Mouse (Mus musculus): ENCODE measurements at regions not wholly inside any gene's neighbourhood (a gene's known extent, or its start where the extent isn't known, plus 50 kb on each side); places are given as distances from the start of the nearest gene placed in this dataset.

DNA sequence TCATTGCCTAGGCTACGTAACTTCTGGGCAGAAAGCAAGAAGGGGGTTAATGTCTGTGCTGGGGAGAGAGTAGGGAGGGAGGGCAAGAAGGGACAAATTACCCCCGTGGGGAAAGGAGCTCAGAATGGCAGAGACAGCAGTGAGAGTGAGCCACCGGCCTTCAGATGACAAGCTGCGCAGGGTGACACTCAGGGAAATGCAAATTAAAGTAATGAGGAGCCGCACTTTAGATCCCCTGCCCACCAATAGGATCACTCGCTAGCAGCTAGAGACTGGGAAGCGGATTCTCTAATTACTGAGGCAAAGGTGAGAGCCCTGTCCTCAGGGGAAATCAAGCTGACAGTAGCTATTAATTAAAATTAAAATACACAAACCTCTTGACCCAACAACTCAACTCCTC, 202.5 kb downstream of the Arhgef10l start:
- no peak for DNase-seq

DNA sequence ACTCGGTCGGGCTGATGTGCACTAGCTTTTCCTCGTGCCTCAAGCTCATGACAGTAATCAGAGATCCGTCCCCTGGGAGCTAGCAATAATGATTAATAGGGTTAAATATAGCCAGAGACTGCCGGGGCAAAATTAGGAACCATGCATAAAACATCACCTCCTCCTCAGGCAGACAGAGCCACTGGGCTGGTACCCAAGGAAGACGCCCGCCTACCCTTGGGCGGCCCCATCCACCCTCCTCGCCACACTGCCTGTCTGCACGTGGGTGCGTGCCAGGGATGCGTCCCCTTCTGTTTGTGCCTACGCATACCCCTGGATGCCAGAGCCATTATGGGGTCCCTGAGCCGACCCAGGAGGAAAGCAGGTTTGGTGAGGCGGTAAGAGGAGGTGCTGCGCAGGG, 204.5 kb downstream of the Arhgef10l start:
- no peak for DNase-seq

DNA sequence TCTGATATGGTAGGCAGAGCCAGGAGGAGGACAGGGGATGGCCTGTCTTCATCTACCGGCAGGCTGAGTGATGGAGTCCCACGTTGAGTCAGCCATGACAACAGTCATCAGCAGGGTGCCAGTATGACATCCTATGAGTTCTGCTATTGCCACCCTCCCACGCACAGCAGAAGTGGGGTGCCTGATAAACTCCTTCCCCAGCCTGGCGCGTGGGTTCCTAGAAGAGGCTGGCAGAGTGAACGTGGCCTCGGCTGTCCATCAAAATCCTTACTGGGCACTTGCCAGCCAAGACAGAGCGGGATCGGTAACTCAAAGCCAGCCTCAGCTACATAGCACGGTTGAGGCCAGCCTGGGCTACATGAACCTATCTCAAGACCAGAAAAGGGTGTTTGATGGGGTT, 202.5 kb upstream of the Igsf21 start:
- DNase-seq: no peak

DNA sequence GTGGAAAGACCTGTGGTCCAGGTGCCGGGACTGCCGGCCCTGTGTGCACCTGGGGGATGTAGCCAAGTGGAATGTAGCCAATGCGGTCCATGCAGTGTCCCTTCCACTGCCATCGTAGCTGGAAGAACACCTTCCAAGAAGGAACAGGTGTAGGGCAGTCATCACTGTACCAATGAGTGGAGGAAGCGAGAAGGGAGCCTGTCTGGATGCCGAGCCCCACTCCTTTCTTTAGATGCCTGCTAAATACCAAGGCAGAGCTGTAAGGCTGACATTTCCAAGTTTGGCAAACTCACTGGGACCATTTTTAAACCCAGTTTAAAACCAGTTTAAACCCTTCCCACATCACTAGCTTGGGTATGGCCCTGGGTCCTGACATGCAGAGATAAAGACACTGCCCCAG, 199.9 kb upstream of the Igsf21 start:
- DNase-seq: no peak

DNA sequence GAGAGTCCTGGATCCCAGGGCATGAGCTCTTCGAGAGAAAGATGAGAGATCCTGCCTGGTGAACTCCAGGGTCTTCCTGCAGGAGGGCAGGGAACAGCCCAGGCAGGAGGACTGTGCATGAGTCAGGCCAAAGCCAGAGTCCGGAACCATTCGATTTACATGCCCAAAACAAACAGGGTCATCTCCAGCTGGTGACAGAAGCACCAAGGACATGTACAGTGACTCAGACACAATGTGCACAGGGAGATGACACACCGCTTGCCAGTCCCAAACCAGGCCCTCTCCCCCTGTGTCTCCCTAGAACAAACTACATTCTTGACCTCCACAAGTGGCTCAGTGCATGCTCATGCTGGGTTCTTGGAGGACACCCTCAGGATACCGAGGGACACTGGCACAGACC, 199.3 kb upstream of the Igsf21 start:
- DNase-seq: no peak

DNA sequence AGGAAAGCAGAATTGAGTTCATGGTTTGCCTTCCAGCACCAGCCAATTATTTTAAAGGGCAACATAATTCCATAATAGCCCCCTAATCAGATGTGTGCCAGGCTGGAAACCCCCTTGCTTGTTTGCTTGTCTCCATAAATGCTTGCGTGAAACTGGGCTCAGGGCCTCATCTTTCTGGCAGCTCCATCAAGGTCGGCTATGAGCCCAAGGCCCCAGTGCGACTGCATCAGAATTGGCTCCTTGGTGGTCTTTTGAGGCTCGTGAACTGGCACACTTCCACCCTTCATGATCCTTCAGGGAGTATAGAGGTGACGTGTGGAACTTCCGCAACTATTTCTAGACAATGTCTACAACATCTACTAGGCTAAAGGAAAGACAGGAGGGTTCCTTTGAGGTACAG, 196.6 kb upstream of the Igsf21 start:
- DNase-seq: no peak

DNA sequence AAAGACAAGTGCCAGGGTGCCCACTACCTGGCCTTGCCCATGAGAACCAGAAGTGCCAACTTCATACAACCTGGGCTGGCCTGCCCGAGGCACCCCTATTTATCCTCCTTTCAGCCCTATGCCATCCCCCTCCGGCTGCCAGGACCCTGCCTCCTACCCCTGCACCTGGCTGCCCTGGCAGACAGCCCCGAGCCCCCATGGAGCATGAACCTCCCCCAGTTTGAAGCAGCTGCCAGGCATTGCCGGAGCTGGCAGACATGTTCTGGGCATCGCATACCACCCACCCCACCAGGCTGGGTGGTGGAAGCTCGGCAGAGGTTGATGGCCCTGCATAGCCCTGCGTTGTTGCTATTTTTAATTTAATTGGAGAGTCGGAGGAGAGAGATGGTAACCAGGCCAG, 195.2 kb upstream of the Igsf21 start:
- DNase-seq: no peak

DNA sequence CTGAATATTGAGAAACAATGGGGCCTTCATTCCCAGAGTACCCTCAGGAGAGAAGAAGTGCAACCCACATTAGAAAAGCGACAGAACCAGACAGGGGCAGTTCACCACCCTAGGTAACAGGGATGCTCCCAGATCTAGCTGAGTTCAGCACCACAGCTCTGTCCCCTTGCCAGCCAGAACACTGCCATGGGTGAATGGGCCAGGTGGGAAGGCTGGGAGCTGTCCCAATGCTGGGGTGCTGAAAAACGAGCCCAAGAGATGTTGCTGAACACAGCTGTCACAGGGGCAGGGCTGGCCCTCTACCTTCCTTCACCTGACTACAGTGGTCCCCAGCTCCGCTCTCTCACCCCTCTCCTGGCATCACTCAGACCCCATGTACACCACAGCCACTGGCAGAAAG, 193.3 kb upstream of the Igsf21 start:
- DNase-seq: peak in 1 of 2 experiments; percentile 3

DNA sequence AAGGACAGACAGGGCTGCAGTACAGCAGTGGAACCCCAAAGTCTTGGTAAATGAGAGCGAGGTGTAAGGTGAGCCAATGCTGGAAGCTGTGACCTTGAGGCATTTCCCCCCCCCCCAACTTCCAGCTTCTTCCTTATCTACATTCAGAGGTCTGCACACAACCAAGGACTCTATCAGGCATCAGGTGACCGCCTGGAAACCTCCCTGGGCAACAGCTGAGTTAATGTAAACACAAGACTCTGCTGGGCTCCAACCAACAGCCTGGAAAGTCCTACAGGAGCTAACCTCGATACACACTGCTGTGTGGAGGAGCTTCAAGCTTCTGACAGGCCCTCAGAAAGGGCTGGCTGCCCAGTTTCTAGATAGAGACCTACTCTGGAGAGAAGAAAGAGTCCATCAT, 189.4 kb upstream of the Igsf21 start:
- DNase-seq: no peak

DNA sequence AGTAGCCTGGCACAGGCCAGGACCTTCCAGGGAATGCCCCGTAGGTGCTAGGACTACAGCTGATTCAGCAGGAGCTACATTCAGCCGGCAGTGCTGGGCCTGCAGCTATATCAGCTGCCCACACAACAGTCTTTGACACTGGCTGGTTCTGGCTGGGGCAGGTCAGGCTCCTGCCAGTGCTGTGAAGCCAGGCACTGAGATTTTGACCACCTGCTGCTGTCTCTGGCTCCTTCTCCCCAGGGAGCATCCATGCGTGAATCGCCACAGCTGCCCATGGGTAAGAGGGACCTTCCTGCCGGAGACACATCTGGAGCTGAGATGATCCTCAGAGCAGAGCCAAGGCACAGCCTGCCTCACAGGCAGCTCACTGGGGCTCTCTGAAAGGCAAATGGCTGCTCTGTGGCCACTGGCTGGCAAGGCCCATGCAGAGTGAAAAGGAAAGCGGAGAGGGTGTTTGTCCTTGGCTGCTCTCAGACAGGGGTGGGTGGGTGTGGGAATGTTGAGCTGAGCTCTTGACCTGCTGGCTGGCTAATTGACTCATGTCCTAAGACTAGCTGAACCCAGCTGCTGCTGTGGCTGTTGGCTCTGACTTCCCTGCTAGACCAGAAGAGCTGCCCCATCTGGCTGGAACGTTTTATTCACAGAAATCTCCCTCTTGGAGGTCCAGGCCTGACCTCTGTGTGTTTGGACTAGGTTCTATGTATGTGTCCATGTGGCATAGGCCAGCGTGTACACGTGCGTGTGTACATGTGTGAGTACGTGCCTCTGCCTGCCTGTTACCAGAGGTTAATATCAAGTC, 187.4 kb upstream of the Igsf21 start:
- no peak for DNase-seq

DNA sequence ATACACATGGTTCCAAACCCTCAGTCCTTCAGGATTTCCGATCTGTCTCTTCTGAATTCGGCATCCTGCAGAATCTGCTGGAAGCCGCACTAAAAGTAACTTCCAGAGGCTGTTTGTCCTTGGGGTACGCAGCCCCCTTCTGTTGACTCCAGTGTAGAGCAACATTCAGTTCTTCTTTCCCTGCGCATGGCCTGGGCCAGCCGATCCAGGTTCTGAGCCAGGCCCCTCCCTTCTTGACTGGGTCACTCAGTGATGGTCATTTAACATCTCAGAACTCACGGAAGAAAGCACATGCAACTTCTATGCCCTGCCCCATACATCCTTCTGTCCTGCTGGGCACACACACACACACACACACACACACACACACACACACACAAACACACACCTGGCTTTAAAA, 185.5 kb upstream of the Igsf21 start:
- DNase-seq: no peak

DNA sequence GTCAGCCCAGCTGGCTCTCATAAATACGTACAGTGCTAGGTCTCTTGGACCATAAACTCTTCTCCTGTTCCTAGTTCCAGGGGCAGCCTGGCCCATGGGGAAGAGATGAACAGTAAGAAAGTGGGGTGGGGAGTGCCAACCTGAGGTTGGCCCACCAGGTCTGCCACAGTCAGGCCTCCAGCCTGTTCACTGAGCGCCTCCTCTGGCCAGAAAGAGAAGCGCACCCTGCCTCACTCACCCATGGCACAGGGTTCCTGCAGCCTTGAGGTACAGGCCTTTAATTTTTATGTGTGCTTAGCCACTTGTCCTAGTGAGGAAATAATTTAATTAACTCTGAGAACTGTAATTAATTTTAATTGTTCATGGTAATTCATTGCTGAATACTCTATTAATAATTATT, 180.5 kb upstream of the Igsf21 start:
- DNase-seq: no peak

DNA sequence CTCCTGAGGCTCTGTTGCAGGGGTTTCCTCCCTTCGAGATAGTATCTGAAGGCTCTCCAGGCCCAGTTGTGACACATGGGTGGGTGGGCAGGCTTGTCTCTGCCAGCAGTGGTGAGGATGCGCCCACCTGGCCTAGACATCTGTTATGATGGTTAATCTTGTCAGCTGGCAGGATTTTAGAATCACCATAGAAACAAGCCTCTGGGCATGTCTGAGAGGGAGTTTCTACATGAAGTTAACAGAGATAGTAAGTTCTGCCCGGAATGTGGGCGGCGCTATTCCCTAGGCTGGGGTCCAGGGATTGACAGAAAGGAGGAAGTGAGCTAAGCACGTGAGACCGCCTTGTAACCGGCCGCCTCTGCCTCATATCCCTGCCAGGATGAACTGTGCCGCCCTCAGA, 177.2 kb upstream of the Igsf21 start:
- DNase-seq: no peak

DNA sequence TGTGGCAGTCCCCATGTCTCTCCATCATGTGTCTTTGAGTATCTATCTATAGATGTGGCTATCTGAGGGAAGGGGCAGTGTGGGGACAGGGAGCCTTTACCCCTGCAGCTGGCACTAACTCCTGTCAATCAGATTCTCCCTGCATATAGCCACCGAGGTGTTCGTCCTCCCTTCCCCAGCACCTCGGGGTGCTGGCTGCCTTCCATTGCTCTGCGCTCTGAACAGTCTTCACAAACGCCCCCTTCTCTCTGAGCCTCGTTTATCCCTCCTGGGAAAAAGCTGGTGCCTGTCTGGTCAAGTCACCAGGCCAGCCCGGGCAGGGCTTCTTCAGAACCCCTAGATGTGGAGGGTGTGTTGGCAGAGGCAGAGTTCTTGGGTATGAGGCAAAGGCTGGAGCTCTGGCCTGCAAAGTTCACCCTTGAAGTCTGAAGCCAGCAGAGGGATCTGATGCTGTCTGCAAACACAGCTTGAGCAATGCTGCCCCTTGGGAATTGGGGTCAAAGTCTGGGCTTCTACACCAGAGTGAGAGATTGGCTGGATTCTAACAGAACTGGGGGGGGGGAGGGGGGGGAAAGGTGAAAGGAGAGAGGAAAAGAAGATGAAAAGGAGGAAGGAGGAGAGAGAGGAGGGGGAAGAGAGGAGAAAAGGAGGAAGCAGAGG, 175.5 kb upstream of the Igsf21 start:
- DNase-seq: no peak

DNA sequence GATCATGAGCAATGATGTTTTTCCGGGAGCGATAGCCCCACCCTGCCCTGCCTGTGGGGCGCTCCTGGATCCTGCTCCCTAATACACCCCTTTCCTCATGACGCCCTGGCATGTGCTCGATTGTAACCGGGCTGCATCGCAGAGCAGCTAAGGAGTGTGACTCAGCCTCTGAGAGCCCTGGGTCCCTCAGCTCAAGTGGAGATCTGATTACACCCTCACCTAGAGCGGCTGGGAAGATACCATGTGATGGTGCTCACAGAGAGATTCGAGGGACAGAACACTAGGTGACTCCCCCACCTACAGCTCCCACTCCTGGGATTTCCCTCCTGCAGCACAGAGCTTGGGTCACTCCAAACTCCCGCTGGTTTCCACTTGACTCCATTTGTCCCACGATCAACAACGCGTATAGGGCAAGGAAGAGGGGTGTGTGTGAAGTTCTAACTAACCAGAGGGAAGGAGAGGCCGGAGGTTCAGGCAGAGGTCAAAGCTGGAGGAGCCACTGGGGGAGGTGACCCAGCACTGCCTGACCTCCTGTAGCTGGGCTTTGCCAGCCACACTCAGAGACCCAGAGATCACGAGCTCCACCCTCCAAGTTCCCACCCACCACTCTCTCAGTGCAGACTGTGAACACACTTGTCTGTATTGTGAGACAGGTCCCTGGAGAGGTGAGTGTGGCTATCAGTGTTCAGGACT, 173.3 kb upstream of the Igsf21 start:
- DNase-seq: no peak

DNA sequence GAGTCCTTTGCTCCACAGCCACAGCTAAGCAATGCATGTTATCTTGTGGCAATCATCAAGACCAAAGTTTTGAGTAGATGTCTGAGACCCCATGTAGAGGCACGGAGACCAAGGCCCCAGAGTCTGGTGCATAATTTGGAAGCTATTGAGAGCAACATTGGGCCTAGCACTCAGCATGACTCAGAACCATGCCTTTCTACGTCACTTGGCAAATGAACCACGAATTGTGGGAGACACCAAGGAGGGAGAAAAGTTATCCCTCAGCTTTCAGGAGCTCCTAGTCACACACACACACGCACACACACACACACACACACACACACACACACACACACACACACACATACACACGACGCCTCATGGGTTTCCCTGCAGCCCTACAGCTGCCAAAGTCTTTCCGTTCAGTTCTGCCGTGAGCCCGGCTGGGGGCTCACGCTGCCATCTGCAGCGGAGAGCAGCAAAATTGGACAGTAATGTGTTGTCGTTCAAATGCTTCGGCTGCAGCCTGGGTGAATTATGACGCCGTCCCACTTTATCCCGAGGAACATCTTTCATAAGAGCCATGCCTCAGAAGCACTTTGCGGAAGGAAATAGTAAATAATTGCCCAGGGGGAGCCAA, 165.8 kb upstream of the Igsf21 start:
- no peak for DNase-seq

DNA sequence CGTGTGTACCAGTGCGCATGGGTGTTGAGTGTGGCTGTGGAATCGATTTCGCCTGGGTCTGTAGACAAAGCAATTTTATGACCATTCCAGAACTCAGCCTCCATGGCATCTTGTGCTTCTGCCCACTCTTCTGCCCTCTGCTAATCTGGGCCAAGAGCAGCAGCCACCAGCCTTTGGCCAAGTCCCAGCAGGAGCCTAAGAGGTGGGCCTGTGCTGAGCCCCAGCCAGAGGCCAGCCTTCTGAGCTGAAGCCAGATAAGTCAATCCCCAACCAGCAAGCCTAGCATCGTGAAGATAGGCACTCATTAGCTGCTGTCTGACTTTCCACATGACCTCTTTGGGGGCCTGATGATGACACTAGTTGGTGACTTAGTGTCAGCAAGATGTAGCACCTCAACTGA, 161.9 kb upstream of the Igsf21 start:
- no peak for DNase-seq

DNA sequence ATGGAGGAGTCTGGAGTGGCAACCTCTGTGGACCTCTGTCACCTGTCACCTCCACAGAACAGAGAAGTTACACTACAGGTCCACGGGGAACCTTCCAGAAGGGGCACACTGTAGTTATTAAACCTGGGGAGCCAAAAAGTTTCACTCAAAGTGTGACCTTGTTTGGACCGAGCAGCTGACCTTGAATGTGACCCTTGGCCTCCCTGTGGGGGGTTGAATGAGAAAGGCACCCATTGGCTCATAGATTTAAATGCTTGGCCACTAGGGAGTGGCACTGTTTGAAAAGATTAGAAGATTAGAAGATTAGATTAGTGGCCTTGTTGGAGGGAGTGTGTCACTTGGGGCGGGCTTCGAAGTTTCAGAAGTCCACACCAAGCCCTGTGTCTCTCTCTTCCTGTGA, 160.3 kb upstream of the Igsf21 start:
- no peak for DNase-seq

DNA sequence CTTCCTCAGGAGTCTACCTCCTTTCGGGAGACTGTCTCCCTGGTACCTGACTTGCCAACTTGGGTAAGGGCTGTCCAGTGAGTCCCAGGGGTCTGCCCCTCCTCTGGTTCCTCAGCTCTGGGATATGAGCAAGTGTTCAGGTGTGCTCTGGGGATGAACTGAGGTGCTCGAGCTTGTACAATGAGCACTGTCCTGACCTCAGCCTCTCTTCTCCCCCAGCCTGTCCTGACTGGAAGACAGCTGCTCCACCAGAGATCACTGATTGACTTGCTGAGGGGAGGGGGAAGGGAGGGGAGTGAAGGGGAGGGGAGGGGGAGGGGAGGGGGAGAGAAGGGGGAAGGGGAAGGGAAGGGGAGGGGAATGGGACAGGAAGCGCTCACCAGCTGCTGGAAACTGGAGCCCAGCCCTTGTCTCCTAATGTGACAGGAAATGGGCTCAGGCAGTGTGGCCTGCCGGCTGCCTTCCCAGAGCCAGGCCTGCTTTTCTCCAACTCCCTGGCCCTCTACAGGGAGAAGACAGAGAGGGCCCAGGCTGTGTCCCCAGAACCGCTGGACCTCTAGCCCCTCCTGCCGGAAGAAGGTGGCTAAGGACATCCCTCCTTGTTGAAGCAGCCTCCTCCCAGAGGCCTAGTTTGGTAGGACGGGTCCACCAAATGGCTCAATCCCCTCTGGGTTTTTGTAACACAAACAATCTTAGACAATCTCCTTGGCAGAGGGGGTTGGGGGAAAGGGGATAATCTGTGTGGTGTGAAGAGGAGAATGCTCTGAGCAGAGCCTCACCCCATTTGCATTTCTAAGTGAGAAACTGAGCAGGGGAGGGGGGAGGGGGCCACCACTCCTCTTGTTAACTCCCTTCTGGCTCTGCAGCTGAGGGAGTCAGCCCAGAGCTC, 159.7 kb upstream of the Igsf21 start:
- DNase-seq: no peak

DNA sequence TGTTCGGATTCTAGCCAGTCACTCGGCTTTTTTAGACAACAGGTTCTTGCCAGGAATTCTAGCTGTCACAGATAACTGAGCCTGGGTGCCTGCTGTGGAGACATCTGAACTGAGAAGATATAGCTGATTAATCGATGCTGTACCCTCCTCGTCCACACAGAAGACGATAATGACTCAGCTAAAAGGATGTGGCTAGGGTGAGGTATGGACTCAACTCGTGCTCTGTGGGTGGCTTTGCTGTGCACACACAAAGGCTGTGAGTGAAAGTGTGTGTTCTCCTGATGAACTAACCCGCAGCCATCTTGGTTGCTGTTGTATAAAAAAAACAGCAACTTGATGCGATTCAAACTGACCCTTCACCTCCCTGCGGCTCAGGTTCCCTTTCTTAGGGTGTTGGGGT, 158.8 kb upstream of the Igsf21 start:
- DNase-seq: no peak

DNA sequence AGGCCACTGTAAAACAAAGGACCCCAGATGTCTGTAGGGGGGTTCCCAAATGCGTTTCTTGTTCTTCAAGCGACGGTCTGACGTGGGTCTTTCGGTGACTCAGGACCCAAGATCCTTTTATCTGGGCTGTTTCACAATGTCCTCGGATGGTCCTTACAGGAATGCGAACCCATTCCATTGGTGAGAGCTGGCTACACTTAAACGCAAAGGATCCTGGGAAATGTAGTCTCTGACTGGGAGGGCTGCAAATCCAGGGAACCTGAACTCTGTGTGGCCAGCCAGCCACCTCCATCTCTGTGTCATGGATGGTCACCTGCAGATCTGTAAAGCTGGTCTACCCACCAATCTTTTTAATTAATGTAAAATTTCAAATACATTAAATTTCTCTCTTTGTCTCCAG, 156.5 kb upstream of the Igsf21 start:
- DNase-seq: no peak

DNA sequence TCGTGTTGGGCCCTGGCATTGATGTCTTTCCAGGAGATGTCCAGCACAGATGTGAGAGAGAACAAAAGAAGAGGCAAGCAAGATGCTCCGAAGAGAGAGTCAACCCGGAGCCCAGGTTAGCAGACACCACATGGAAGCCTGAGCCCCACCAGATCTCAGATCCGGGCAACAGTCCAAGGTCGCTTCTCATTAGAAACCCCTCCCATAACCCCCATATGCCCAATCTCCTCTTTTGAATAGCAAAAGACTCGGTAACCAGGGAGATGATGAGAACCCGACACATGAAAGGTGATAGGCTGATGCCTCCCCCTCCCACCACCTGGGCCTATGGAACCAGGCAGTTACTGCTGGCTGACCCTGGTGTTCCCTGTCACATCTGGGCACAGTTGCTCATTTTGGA, 155.7 kb upstream of the Igsf21 start:
- no peak for DNase-seq

DNA sequence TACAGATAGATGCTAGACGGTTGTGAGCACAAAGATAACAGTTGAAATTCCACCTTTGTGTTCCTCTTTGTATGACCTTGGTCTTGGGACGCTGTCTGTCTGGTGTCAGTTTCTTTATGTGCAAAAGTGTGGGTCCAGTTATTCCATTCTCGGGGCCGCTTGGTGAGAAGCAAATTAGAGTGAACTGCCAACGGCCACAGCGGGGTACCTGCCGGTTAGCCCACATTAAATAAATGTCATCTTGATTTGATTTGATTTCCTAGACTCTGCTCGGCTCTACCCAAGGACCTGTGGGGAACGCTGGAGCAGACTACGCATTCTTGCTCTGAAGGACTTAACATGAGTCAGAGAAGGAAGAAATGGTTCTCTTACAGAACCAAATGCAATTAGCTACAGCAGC, 155.0 kb upstream of the Igsf21 start:
- no peak for DNase-seq
